Mouse (Mus musculus) megakaryocyte, adult 5-6 weeks (primary cell): ENCODE measurements around the gene Pi4k2a. TPM values are rescaled to one million over a fixed set of nuclear protein-coding genes. Genes with fewer than 3 reads are reported as not detected.

Experiments
- ATAC-seq: 2 replicates; pipeline ENCODE4 v1.8.0; 2016; ENCODE audit warnings: mild to moderate bottlenecking, inconsistent platforms; ENCODE audit not compliant: poor library complexity, severe bottlenecking
- total RNA-seq, 2 experiments: library from RNA; stranded (forward) in 1 of 2; stranded (reverse) in 1 of 2; fragments of 153-499, 151-499 nt in 1 of 2; fragments of 221-1000, 200-1000 nt in 1 of 2; gene quantifications; 2 replicates each; pipeline versions ENCODE4 v1.2.3 to v1.2.4; 2015 to 2017

The Pi4k2a gene
- 12.0 and 12.2 TPM in 2 replicates for total RNA-seq (2015)
- total RNA-seq (2017) = 9.9 and 10.7 TPM in 2 replicates

- peak; percentile 94 for ATAC-seq
Observed at GRCm38 (mm10) chr19:42089748-42090595, at the start of gene Pi4k2a. Gene Pi4k2a, plus strand, starts transcription at chr19:42090470.

- no peak for ATAC-seq
Observed at GRCm38 (mm10) chr19:42043988-42044387, 46.3 kb upstream of the Pi4k2a start.

- peak; percentile 93 for ATAC-seq
Observed at GRCm38 (mm10) chr19:42045269-42046102, 44.8 kb upstream of the Pi4k2a start, which contains the start of gene Hoga1. Gene Hoga1, plus strand, starts transcription at chr19:42045610.

GRCm38 (mm10) chr19:42050251-42050650 is 40.0 kb upstream of the Pi4k2a start:
- ATAC-seq = no peak

- ATAC-seq = no peak
Observed at GRCm38 (mm10) chr19:42051351-42051750, 38.9 kb upstream of the Pi4k2a start.

GRCm38 (mm10) chr19:42051948-42052347 is 38.3 kb upstream of the Pi4k2a start, which contains the start of gene 4933411K16Rik:
Gene 4933411K16Rik, plus strand, starts transcription at chr19:42052248.
- ATAC-seq = no peak

GRCm38 (mm10) chr19:42054255-42054654 is 36.0 kb upstream of the Pi4k2a start:
- ATAC-seq = no peak

GRCm38 (mm10) chr19:42055881-42056280 is 34.4 kb upstream of the Pi4k2a start:
- ATAC-seq = no peak

- ATAC-seq = no peak
Observed at GRCm38 (mm10) chr19:42056719-42057409, 33.4 kb upstream of the Pi4k2a start.

GRCm38 (mm10) chr19:42058426-42058825 is 31.8 kb upstream of the Pi4k2a start:
- ATAC-seq = no peak

GRCm38 (mm10) chr19:42061443-42061842 is 28.8 kb upstream of the Pi4k2a start:
- no peak for ATAC-seq

GRCm38 (mm10) chr19:42068441-42069240 is 21.6 kb upstream of the Pi4k2a start:
- no peak for ATAC-seq

- no peak for ATAC-seq
Observed at GRCm38 (mm10) chr19:42069241-42069525, 21.1 kb upstream of the Pi4k2a start.

- no peak for ATAC-seq
Observed at GRCm38 (mm10) chr19:42071221-42071620, 19.0 kb upstream of the Pi4k2a start.

- no peak for ATAC-seq
Observed at GRCm38 (mm10) chr19:42071886-42072608, 18.2 kb upstream of the Pi4k2a start.

GRCm38 (mm10) chr19:42072802-42073201 is 17.5 kb upstream of the Pi4k2a start:
- ATAC-seq = no peak

GRCm38 (mm10) chr19:42075051-42075450 is 15.2 kb upstream of the Pi4k2a start:
- ATAC-seq = no peak

- ATAC-seq = no peak
Observed at GRCm38 (mm10) chr19:42075992-42076391, 14.3 kb upstream of the Pi4k2a start.

- ATAC-seq = no peak
Observed at GRCm38 (mm10) chr19:42078566-42078965, 11.7 kb upstream of the Pi4k2a start.

- ATAC-seq = no peak
Observed at GRCm38 (mm10) chr19:42079006-42079405, 11.3 kb upstream of the Pi4k2a start.
